Mouse (Mus musculus) G1E (cell line): ENCODE measurements at regions not wholly inside any gene's neighbourhood (a gene's known extent, or its start where the extent isn't known, plus 50 kb on each side); places are given as distances from the start of the nearest gene placed in this dataset.

Experiments
- CTCF ChIP-seq: IDR thresholded peaks from 2 replicates; pipeline ENCODE4 v1.5.1; 2012; ENCODE audit warnings: low read depth, low read length, inconsistent platforms, mixed read lengths
- GATA1 ChIP-seq: IDR thresholded peaks from 2 replicates; pipeline ENCODE4 v1.6.1; 2012; ENCODE audit warnings: borderline replicate concordance, low read length, inconsistent platforms, mixed read lengths
- POLR2AphosphoS5 ChIP-seq: IDR thresholded peaks from 2 replicates; pipeline ENCODE4 v1.6.1; 2012; ENCODE audit warnings: low read depth, low read length, inconsistent platforms; ENCODE audit not compliant: insufficient replicate concordance
- TAL1 ChIP-seq: conservative IDR thresholded peaks from 2 replicates; pipeline ENCODE4 v1.6.1; 2012; ENCODE audit warnings: low read depth, low read length, inconsistent platforms, mixed read lengths

GRCm38 (mm10) chr15:68384571-68385335 is 1884.0 kb upstream of the Lrrc6 start:
- TF ChIP-seq CTCF = no peak
- TF ChIP-seq GATA1 = no peak
- TF ChIP-seq TAL1 = no peak
- no peak for TF ChIP-seq POLR2AphosphoS5
